Mouse (Mus musculus): ENCODE measurements around the gene Sv2c.
A peak's percentile ranks its signal among the peaks of the same experiment; 100 is the strongest.
"Not testable (repeated sequence)": the region's sequence is repeated elsewhere in the genome, so short reads cannot be mapped to it uniquely, and the experiment has no call there.

Sv2c gene

DNA sequence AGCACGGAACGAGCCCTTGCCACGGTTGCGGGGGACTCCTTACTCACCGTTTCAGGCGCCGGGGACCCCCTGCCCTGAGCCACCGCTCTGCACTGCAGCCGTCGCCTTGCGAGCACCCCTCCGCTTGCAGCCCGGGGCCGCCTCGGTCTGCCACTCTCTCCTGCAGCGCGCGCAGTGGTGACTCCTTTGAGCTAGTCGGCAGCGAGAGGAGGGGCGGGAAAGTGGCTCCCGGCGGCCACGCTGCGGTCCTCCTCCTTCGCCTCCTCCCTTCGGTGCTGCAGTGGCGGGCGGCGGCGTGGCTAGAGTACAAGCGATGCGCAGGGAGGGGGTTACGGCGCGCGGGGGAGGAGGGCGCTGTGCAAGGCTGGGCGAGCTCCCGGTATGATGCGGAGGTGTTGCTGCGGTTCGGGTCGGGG is at the start of gene Sv2c:
Gene Sv2c, minus strand, starts transcription at position 177 of the 416 bp plus-strand sequence.
- DNase-seq (ENCODE audit: low read depth, low spot score), result no peak

DNA sequence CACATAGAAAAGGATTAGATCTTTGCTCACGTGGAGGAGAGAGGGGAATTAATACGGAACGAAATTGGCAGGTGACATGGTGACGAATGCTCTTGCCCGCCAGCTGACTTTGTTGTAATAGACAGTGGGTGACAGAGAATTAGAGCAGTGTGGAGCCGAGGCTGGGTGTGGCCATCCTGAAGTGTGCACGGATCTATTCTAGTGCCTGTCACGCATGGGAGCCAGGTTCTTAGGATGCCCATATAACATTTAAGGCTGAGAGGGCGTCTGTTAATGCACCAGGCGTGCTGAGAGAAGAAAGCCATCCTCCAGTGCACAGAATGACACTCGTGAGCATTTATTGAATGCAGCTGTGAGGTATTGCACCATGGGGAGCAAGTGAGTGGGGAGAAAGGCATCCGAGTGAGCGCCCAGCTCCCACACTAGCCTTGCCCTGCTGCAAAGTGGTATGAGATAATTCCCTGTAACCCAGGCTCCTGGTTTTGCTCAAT is 48.3 kb upstream of the Sv2c start:
- peak; percentile 15 for DNase-seq (ENCODE audit: low read depth, low spot score)

DNA sequence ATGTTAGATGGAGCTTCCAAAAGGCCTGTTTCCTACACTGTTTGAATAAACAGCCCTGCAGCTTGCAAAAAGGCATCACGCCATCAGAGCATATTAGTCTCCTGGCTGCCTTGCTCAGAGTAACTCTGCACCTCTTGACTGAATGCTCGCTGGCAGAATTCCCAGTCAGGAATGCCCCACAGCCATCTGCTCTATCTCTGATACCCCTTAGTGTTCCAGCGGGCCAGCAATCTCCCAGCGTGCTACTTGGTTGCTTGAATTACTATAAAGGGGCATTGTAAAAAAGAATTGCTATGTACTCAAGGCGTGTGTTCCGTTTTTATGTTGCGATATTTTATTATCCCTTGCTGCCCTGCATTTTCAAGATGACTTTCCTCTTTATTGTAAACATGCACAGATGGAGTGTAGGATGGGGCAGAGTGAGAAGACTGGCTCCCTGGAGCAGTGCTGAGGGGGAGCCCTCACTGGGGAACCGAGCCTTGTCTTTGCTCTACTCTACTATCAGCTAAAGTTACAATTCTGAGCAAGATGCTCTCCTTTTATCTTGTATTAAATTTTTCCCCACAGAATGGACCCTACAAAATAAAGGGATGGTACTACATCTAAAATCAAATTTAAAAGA is 43.3 kb upstream of the Sv2c start:
- DNase-seq (ENCODE audit: low read depth, low spot score), result peak; percentile 48

DNA sequence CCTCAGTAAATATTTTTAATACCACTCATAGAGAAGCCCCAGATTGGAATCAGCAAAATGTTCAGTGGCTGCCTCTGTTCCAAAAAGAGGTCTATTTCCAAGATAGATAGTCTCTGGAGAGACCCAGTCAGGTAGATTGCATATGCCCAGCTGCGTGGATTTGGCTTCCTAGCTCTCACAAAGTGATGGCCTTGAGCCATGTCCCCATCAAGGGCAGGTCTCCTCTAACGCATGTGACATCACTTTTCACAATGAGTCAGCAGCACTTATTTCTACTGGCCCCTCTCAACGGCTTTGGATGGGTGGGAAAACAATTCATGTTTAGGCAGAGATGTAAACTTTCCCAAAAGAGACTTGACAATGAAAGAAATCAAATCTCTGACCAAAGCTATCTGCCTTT is 41.3 kb upstream of the Sv2c start:
- no peak for DNase-seq (ENCODE audit: low read depth, low spot score)

DNA sequence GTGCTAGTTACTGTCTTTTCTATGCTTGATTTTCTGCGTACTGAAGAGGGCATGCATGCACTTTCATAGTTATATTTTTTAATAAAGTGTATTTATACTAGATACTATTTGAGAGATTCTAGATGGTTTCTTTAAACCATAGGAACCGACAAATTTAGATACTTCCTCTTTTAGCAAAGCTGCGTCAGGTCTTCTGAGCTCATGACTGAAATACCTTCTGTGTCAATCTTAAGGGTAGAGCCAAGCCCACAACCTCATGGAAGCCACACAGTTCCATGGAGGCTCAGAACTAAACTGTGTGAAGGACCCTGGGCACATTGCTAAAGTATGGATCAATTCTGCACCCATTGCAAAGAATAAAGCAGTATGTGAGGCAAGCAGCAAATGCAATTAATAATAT is 39.9 kb upstream of the Sv2c start:
- DNase-seq (ENCODE audit: low read depth, low spot score), result no peak

DNA sequence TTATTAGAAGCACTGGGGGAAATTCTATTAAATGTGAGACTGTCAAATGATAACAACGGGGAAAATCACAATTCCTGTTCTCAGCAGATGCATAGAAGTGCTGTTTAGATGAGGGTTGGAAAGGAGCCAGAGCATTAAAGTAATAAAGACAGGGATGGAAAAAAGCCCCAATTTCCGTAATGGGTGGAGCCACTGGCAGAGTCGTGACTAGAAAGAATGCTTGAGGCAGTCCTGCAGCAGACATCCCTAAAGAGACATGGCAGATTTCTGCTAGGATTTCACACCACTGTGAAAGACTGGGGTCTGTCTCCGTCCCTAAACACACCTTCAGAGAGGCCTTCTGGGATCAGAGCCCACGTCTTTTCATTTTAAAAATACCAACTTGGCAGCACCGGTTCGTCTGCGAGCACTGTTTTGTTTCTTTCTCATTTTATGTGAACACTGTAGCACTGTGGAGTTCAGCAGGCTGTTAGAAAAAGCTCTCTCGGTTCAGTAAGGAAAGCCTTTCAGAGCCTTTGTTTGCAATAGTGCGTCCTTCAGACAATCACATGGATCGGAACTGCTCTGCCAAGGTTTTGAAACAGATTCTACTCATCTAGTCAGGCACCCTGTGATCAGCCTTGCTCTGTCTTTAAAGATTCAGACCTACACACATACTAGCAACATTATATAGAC is 36.8 kb upstream of the Sv2c start:
- DNase-seq (ENCODE audit: low read depth, low spot score), result no peak

DNA sequence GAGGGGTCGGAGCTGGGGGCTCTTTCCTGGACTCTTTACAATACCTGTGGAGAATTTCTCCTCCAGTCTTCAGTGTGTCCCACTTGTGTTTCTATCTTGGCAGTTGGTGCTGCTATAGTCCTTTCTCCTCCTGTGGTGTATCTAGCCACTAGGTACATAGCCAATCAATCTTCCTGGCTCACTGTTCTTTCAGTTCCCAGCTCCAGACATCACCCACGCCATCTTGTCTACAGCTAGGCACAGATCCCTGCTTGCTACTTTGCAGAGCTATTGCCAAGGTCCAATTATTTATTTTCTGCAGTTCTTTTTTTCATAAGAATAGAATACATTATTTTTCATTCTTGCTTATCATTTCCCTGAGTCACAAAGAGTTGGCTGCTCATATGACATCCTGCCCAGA is 34.2 kb upstream of the Sv2c start:
- DNase-seq (ENCODE audit: low read depth, low spot score), result no peak

DNA sequence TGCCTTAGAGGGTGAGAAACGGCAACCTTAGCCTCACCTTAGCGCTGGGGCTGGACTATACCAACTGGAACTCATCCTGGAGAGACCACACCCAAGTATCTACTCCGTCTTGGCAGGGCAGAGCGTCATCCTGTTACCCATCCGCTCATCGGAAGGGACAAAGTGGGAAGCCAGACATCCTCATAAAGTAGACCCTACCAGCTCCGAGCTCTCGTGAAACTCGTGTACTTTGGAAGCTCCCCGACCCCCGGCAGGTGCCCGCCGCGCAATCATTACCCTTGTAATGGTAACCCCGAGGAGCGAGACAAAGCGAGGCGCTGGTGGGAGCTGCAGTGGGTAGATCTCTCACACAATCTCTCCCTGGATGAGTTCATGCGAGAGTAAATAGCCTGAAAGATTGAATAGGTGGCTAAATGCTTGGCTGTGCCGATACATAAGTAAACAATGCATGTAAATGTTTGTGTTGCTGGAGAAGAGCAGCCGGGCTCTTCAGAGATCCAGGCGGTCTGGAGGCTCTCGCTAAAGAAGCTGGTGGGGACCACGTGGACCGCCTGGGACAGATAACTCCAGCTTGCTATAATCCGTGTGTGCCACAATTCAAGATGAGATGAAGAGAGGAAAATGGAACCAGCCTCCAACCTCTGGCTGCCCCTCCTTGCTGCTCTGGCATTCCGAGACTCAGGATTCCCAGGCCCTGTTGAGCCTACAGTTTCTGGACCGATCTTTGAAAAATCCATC is 1.2 kb upstream of the Sv2c start:
- no peak for DNase-seq (ENCODE audit: low read depth, low spot score)

DNA sequence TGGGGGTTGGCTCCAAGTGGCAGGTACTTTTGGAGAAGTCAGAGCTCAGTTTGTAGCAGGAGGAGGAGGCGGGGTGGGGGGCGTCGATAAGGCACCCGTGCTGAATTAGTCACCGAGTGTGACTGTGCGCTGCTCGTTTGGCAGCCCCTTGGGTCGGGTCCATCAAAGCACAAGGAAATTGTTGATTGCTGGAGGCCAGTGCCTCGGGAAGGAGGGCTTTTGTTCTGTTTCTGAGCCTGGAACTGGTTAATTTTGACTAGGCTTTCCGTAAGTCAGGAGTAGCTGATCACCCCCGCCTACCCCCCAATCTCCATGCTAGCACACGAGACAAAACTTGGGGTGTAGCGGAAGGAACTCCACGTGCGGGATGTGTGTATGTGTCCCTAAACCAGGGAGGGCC is 456 bp upstream of the Sv2c start:
- no peak for DNase-seq (ENCODE audit: low read depth, low spot score)

DNA sequence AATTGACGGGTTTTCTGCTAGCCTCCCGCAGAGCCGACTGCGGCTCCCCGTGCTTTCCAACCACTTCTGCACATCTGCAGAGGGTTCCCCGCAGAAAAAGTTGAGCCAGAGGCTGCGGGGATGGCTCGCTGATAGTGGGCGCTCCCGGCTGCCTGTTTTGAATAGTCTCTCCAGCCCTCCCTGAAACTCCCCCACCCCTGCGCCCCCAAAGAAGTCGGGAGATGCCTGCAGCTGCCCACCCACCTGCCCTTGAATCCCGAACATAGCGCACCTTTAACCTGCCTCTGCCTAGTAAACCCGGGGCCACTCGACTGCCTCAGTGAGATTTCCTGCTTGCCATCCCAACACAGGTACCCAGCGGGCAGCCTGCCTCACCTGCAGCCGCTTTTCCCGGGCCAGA is 466 bp downstream of the Sv2c start:
- no peak for DNase-seq (ENCODE audit: low read depth, low spot score)

DNA sequence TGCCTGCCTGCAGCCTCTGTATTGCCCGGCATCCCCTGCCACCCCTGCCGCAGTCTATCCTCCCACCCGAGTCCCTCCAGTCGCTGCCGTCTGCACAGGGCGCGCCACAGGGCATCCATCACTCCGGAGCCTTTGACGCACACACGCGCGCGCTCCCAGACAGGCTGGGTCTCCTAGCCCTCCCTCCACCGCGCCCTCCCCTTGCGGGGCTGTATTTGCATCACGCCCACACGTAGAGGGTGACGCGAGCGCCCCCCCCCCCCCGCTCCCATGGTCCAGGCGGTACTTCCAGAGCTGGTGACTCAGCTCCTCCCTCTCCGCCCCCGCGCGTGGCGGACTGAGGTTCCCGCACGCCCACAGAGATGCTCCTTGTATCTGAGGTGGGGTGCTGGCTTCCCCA is 1.3 kb downstream of the Sv2c start:
- DNase-seq (ENCODE audit: low read depth, low spot score), result peak; percentile 4

DNA sequence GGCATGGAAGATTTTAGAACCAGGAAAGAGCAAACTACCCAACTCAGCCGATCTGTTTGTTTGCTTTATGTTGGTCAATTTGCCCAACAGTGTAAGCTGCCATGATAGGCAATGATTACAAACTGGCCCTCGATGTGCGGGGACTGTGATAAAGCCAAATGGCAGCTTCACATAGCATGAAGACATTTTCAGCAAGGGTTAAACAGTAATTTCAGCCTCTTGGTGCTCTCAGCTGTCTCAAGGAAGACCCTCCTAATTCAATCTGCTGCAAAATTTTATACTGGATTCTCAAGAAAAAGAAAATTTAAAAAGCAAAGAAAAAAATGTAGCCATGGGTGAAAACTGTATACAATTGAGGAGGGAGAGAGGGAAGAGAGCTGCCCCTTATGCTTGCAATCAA is 3.3 kb downstream of the Sv2c start:
- DNase-seq (ENCODE audit: low read depth, low spot score), result no peak

DNA sequence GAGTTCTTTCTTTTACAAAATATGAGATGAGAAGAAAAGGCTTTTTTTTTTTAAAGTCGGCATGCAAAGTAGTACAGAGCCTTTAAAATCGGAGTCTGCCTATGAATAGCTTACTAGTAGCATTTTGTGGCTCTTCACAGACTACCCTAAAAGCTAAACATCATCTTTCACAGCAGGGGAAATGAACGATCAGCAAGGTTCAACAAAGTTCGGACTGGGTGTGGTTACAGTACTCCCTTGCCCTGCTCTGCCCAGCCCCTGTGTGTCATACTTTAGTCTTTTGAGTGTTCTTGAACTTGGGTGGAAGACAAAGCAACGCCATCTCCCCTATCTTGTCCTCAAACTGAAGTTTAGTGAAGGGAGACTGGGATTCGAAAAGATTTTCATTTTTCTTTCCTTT is 5.7 kb downstream of the Sv2c start:
- no peak for DNase-seq (ENCODE audit: low read depth, low spot score)

DNA sequence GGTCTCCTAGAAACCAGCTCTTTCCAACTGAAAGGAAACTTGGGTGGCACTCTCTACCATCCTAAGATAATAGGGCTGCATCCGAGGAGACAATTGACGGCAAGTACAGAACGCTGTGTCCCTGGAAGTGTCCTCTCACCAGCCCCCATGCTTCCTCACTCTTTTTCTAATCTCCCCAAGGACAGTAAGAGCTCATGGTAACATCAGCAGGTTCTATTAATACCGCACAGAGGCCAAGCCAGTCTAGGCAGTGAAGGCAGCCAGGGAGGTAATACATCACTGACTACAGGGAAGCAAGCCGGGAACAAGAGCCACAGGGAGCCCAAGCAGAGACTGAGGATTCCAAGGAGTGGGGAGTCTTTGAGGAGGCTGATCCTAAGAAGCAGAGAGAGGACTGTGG is 7.4 kb downstream of the Sv2c start:
- DNase-seq (ENCODE audit: low read depth, low spot score), result peak; percentile 19

DNA sequence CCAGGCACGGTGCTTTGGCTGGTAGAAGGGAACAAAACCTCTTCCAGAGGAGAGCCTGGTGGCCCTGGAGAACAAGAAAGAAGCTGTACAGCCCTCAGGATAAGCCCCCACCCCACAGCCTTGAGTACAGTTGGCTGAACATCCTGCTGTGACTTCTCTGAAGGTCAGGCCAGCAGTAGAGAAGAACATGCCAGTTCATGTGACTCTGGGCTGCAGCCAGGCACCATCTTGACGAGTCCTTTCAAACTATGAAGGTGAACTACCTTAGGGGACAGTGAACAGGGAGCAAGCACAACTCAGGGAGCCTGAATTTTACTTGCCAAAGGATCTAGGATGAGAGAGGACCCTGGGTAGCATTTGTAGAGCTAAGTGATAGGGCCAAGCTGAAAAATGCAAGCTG is 19.7 kb downstream of the Sv2c start:
- no peak for DNase-seq (ENCODE audit: low read depth, low spot score)

DNA sequence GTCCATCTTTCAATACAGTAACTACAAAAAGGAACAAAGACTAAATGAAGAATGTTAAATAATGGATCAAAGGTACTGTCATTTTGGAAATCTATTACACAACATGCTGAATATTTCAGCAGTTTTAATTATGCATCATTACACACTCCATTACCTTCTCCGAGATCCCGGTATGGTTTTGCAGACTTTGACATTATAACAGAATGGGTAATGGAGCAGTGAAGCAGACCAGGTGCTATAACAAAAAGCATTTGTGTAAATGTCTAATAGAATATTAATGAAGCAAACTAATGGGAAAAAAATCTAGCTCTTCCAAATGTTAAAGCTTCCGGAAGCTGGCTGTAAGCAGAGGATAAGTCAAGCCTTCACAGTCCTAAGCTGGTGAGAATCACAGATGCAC is 21.6 kb downstream of the Sv2c start:
- DNase-seq (ENCODE audit: low read depth, low spot score), result no peak

DNA sequence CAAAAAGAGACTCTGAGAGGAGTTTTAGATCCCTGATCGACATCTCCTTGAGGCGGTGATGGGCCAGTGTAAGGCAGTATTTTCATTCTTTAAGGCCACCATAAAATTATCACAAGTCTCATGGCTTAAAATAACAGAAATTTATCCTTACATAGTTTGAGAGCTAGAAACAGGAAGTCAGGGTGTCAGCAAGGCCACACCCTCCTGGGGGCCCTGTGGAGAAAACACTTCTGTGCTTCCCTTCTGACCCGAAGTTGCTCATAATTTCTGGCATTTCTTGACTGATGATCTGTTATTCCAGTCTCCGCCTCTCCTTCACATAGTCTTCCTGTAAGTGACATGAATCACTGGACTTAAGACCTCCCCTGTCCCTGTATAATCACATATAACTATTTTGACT is 26.0 kb downstream of the Sv2c start:
- peak; percentile 1 for DNase-seq (ENCODE audit: low read depth, low spot score)

DNA sequence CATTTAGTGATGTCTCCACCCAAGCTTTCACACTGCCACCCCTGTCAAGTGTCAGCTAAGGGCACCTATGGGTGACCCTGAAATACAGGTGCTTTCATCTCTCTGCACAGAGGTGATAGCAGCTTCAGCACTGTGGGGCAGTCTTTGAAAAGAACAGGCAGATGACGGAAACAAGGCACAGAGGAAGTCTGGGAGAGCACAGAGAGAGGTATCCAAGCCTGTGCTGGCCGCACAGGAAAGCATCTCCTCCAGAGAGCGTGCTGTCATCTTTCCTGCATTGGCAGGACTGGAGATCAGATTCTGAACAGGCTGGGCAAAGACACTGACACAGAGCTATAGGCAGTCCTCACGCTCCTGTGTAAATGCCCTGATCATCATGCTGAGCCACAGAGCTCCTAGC is 41.4 kb downstream of the Sv2c start:
- DNase-seq (ENCODE audit: low read depth, low spot score), result no peak

DNA sequence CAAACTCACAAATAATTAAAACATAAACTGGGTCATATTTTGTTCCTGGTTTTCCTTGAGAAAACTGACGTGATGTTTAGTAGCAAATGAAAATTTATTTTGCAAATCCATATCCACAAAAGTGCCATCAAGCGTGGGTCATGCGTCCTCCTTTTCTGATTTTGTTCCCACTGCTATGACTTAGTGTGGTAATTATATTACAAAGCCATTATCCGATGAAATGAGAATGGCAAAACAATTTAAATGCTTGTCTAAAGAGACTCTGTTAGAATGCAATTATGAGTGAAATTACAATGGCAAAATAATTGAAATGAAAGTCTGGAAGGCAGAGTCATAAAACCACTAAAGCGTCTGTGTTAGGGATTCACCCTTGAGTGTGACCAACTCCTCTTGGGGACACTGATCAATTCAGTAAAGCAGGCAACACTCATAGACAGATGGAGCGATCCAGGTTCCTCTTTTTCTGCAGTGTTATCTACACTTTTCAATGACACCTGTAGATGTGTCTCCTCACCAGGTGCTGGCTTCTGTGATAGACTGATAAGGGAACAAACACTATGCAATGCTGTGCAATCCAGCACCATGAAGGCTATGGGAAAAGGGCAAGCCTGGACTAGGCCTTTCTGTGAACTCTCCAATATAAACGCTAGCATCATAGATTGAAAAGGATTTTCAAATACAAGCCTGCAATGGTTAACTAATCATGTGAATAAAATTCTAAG is 46.6 kb downstream of the Sv2c start:
- DNase-seq (ENCODE audit: low read depth, low spot score), result no peak

DNA sequence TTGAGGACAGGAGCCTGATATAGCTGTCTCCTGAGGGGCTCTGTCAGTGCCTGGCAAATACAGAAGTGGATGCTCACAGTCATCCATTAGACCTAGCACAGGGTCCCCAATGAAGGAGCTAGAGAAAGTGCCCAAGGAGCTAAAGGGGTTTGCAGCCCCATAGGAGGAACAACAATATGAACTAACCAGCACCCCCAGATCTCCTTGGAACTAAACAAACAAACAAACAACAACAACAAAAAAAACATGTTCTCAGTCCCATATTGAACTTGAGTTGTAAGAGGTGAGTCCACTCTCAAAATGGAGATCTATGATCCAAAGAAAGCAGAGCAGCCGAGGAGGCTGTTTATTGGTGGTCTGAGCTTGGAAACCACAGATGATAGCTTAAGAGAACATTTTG is 50.6 kb downstream of the Sv2c start, which contains the start of gene Gm17190:
Gene Gm17190, plus strand, starts transcription at position 301 of the 400 bp plus-strand sequence.
- DNase-seq (ENCODE audit: low read depth, low spot score), result not testable (repeated sequence)

DNA sequence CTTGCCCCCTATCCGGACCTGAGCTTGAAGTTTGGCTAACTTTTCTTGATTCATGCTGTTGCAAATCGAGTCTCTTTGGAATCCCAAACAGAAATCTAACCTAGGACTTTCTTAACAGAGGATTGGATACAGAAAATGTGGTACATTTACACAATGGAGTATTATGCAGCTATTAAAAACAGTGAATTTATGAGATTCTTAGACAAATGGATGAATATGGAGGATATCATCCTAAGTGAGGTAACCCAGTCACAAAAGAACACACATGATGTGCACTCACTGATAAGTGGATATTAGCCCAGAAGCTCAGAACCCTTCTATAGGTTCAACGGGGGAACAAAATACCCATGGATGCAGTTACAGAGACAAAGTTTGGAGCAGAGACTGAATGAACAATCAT is 51.1 kb downstream of the Sv2c start, which contains the start of gene Gm20075:
Gene Gm20075, minus strand, starts transcription at position 101 of the 400 bp plus-strand sequence.
- not testable (repeated sequence) for DNase-seq (ENCODE audit: low read depth, low spot score)

DNA sequence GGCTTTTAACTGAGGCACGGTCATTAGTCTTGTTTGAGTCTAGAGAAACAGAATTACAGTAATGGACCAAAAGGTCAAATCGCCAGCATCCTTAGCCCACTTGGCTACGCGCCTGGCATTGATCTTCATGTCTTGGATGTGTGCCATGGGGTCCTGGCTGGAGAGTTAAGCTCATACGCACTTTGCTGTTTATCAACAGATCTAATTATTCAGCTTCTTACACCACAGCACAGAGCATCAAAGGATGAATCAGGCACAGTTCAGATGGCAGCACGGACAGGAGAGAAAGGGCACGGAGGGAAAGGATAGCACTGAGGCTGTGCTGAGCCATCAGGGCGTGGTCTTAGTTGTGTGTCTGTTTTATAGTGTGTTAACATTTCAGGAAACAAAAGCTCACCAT is 58.8 kb downstream of the Sv2c start:
- DNase-seq (ENCODE audit: low read depth, low spot score), result no peak

Data from skeletal muscle tissue, adult 2 months (tissue).